Mouse (Mus musculus): Measurements from ENCODE around the gene Pqlc3.
"Not testable (repeated sequence)": the region's sequence is repeated elsewhere in the genome, so short reads cannot be mapped to it uniquely, and the experiment has no call there.

Pqlc3 gene

DNA sequence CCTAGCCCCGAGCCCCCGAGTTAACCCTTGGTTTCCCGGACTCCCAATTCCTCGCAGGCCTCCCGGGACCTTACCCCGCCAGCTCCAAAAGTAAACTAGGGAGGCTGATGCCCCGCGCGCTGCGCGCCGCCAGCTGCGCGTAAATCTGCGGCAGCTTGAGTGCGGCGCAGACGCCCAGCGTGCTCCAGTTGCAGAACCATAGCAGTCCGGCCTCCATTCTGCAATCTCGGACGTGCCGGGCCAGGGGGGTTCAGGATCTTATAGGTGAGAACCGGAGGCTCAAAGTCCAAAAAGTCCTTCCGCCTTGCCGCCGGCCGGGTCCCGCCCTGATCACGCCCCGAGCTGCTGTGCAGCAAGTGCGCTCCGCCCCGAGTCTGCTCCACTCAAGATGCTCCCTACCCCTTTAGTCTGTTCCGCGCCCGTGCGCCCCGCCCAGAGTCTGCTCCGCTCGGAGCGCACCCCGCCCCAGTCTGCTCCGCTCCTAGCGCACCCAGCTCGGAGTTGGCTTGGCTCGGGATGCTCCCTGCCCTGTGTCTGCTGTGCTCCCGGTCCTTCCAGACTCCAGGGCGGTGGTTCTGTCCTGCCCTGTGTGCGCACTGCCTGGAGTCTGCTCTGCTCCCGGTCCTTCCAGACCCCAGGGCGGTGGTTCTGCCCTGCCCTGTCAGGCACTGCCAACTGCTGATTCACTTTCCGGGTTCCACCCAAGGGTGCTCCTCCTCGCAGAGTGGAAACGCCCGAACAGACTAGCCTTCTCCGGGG is at the start of gene Pqlc3:
Pqlc3 (minus strand) TSS at position 670 of the 759 bp plus-strand sequence.
- peak; percentile 74 to 75 for DNase-seq (ENCODE audit: low spot score in 2 of 2)

DNA sequence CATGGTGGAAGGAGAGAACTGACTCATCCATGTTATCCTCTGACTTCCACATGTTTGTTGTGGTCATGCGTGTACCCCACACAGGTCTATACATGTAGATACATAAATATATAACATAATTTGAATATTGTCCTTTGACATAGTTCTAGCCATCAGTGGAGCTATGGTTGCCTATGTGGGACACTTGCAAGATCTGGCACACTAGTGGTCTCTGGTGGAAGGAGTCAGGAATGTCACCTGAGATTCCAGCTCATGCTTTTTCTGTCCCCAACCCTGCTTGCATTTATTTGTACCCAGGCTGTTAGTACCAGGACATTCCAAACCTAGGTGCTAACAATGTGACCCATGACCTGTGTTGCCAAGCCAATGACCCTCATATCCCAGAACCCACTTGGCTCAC is 49.6 kb upstream of the Pqlc3 start:
- DNase-seq (ENCODE audit: low spot score in 2 of 2) = no peak

GRCm38 (mm10) chr12:17048979-17049612 is 48.9 kb upstream of the Pqlc3 start:
- no peak for DNase-seq (ENCODE audit: low spot score in 2 of 2)

GRCm38 (mm10) chr12:17043311-17043710 is 43.1 kb upstream of the Pqlc3 start:
- DNase-seq (ENCODE audit: low spot score in 2 of 2) = no peak

DNA sequence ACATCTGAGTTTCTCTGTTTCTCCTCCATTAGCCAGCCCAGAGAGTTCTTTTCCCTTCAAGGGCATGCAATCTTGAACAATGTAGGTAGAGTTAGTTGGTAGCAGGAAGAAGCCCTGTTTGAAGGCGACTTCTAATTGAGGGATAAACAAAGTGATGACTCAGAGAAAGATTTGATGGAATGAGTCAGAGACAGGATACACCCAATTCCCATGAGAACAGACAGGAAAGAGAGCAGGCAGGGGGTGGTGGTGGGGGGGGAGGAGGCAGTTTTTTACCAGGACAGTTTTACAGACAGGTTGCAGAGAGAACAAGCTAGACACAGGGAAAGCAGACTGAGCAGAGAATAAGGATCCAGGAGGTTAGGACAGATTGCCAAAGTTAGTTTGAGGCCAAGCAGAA is 40.4 kb upstream of the Pqlc3 start:
- no peak for DNase-seq (ENCODE audit: low spot score in 2 of 2)

DNA sequence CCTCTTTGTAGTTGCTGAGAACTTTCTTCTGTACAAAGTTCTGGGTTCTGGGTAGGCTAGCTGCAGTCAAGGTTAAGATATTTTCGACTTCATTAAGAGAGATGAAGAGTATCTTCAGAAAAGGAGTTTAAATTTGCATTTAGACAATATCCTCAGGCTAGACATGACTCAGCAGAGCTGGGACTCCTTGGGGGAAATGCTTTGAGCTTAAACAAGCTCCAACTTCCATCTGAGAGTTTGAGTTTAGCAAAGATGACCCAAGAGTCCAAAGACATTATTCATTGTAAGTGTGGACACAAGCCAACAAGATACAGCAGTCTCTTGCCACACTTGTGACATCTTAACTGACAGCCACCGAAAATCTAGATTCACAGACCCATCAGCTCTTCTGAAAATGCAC is 39.2 kb upstream of the Pqlc3 start:
- no peak for DNase-seq (ENCODE audit: low spot score in 2 of 2)

- DNase-seq (ENCODE audit: low spot score in 2 of 2) = no peak
These were observed 38.0 kb upstream of the Pqlc3 start for GRCm38 (mm10) chr12:17038246-17038645.

- DNase-seq (ENCODE audit: low spot score in 2 of 2) = peak; percentile 67 to 69
These were observed 36.9 kb upstream of the Pqlc3 start for GRCm38 (mm10) chr12:17037053-17037610.

DNA sequence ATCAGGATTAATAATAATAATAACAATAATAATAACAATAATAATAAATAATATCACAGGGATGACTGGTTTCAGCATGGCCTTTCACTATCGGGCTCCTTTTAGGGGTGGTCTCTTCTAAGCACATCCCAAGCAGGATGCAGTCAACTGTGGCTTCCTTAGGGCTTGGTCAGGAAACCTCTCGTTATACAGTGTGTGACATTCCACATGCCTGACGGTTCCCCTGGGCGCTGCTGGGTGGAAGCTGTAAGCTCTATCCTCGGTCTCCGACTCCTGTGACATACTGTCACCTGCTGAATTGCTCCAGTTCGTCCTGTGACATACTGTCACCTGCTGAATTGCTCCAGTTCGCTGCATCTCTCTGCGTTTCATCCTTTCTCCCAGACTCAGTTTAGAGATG is 36.3 kb upstream of the Pqlc3 start:
- DNase-seq (ENCODE audit: low spot score in 2 of 2) = no peak

GRCm38 (mm10) chr12:17035128-17035527 is 34.9 kb upstream of the Pqlc3 start:
- peak in 1 of 2 experiments; percentile 52 for DNase-seq (ENCODE audit: low spot score in 2 of 2)

DNA sequence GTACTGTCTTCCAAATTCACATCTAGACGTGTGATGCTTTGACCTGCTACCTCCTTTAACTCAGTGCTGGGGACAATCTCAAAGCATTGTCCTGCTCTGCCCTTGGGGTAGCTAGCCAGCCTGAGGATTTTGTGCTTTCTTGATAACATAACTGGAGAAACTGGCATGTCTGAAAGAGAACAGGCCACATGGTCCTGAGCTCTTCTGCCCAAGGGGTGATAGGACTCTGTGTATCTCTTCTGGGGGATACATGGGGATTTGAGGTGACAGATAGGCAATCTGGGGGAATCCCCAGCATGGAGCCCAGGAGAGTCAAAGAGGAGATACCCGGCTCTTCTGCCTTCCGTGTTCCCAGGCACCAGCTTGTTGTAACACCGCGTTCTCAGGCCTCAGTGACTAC is 34.5 kb upstream of the Pqlc3 start:
- DNase-seq (ENCODE audit: low spot score in 2 of 2) = no peak

- DNase-seq (ENCODE audit: low spot score in 2 of 2) = peak; percentile 55 to 63
These were observed 33.2 kb upstream of the Pqlc3 start for GRCm38 (mm10) chr12:17033464-17033841.

GRCm38 (mm10) chr12:17032694-17033463 is 32.7 kb upstream of the Pqlc3 start:
- DNase-seq (ENCODE audit: low spot score in 2 of 2) = peak; percentile 92 to 94

- DNase-seq (ENCODE audit: low spot score in 2 of 2) = no peak
These were observed 24.4 kb upstream of the Pqlc3 start for GRCm38 (mm10) chr12:17024554-17025110.

GRCm38 (mm10) chr12:17022145-17022544 is 21.9 kb upstream of the Pqlc3 start:
- DNase-seq (ENCODE audit: low spot score in 2 of 2) = no peak

DNA sequence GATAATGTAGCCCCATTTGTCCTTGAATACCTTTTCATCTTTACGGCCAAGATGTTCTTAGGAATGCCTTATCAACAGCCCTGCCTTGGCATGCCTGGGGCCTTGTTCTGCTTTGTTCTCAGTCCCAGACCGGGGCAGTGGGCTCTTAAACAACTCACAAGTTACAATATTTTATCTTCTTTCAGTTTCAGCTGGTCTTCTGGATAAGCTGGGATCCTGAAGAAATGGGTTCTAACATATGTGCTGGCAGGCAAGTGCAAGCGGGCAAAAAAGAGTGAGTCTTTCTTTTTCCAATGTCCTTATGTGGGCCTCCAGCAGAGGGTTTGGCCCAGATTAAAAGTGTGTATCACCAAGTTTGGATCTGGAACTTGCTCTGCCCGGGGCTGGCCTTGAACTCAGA is 20.9 kb upstream of the Pqlc3 start:
- DNase-seq (ENCODE audit: low spot score in 2 of 2) = not testable (repeated sequence)

DNA sequence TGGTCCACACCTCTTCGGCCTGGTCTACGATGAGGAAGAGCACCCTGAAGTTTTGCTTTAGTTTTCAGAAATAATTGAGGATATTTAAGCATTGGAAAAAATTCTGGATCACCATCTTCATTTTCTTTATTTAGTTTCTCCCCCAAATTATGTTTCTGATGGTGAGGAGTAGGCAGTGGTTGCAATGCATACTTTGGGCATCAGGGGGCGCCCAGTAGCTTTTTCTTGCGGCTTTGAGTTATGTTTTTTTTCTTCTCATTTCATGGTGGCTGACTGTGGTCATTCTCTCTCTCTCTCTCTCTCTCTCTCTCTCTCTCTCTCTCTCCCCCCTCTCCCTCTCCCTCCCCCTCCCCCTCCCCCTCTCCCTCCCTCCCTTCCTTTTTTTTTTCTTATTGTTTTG is 18.3 kb upstream of the Pqlc3 start:
- DNase-seq (ENCODE audit: low spot score in 2 of 2) = peak; percentile 70 to 85

DNA sequence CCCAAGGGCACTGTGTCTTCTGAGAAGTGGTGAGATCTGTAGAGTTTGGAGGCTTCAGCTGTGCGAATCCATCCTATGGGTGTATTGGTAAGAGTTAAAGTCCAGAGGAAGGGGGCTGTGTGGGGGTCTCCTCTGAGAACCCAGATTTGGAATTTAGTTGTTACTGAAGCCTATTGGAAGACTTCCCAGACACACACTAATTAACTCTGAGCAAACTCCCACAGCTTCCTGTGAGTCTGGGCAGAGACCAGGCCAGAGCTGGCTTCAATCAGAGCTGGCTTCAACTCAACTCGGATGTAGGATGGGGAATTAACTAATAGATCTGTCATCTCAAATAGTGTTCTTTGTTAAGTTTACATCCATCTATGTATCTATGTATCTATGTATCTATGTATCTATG is 15.5 kb upstream of the Pqlc3 start:
- DNase-seq (ENCODE audit: low spot score in 2 of 2) = no peak

- DNase-seq (ENCODE audit: low spot score in 2 of 2) = no peak
These were observed 12.1 kb upstream of the Pqlc3 start for GRCm38 (mm10) chr12:17012067-17012899.

GRCm38 (mm10) chr12:17011100-17011870 is 11.1 kb upstream of the Pqlc3 start, which contains the start of gene 2410004P03Rik:
2410004P03Rik (minus strand) TSS chr12:17011727.
- DNase-seq (ENCODE audit: low spot score in 2 of 2) = peak; percentile 66 to 83
